Mouse (Mus musculus): ENCODE measurements around the gene Olfr173.

Gene Olfr173

GRCm38 (mm10) chr16:58800168-58800567, at the start of gene Olfr173:
Gene Olfr173, minus strand, starts transcription at chr16:58800268.
- DNase-seq (ENCODE audit: low spot score in 2 of 2): no peak

- no peak for DNase-seq (ENCODE audit: low spot score in 2 of 2)
Measured at GRCm38 (mm10) chr16:58826732-58827319, 26.8 kb upstream of the Olfr173 start, which contains the start of gene Olfr175-ps1. Gene Olfr175-ps1, minus strand, starts transcription at chr16:58826782.

GRCm38 (mm10) chr16:58763076-58763475, 37.0 kb downstream of the Olfr173 start, which contains the start of gene Olfr172:
Gene Olfr172, minus strand, starts transcription at chr16:58763176.
- DNase-seq (ENCODE audit: low spot score in 2 of 2): no peak

- DNase-seq (ENCODE audit: low spot score in 2 of 2): no peak
Measured at GRCm38 (mm10) chr16:58756191-58756590, 43.9 kb downstream of the Olfr173 start.

- no peak for DNase-seq (ENCODE audit: low spot score in 2 of 2)
Measured at GRCm38 (mm10) chr16:58751314-58751713, 48.8 kb downstream of the Olfr173 start.

- peak in 1 of 2 experiments; percentile 4 for DNase-seq (ENCODE audit: low spot score in 2 of 2)
Measured at GRCm38 (mm10) chr16:58746715-58747114, 53.4 kb downstream of the Olfr173 start.

Measured in heart, adult 9 months (tissue).